Mouse (Mus musculus): Measurements from ENCODE around the gene Hyal1.
"Not testable (repeated sequence)": the region's sequence is repeated elsewhere in the genome, so short reads cannot be mapped to it uniquely, and the experiment has no call there.

The Hyal1 gene

DNA sequence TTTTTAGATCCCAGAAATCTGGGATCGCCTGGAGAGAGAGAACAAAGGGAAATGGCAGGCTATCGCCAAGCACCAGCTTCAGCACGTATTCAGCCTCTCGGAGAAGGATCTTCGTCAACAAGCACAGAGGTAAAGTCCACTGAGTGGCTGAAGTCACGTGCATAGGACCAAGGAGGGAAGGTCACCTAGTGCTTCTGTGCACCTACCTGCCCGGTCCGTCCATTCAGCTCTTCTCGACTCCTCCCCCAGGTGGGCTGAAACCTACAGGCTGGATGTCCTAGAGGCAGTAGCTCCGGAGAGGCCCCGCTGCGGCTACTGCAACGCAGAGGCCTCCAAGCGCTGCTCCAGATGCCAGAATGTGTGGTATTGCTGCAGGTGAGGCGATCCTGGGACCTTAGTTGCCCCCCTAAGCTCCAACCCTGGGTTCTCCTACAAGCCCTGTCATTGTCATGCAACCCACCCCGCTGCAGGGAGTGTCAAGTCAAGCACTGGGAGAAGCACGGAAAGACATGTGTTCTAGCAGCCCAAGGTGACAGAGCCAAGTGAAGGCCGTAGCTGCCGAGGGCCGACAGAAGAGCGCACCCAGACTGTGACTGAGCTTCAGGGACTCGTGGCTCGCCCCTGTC, 26.1 kb upstream of the Hyal1 start:
- DNase-seq (ENCODE audit: low spot score), result no peak

DNA sequence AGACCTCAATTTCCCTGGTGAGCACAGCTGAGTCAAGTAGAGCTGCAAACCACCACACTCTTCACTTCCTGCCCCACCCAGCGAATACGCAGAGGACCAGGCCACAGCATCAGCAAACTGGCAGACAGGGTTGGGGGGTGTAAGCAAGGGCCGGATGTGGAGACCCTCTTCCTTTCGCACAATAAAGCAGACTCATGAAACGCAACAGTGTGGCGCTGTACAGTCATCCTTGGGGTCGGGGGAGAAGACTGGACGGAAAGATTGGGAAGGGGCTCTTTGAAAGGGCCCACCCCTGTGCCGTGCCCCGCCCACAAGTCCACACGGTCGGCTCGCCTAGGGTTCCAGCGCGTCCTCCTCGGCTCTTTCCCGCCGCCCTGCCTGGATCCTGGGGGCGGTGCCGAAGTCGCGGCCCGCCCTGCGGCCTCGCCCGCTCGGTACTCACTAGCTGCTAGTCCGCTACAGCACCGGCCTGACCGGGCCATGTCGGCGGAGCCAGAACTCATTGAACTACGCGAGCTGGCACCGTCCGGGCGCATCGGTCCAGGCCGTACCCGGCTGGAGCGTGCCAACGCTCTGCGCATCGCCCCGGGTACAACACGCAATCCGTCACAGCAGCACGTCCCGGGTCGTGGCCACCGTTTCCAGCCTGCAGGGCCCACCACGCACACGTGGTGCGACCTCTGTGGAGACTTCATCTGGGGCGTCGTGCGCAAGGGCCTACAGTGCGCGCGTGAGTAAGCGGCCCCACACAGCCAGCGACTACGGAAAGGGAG, 25.4 kb upstream of the Hyal1 start, which contains the start of gene Rassf1:
Rassf1 (plus strand) TSS at position 439 of the 773 bp plus-strand sequence.
- DNase-seq (ENCODE audit: low spot score), result no peak

DNA sequence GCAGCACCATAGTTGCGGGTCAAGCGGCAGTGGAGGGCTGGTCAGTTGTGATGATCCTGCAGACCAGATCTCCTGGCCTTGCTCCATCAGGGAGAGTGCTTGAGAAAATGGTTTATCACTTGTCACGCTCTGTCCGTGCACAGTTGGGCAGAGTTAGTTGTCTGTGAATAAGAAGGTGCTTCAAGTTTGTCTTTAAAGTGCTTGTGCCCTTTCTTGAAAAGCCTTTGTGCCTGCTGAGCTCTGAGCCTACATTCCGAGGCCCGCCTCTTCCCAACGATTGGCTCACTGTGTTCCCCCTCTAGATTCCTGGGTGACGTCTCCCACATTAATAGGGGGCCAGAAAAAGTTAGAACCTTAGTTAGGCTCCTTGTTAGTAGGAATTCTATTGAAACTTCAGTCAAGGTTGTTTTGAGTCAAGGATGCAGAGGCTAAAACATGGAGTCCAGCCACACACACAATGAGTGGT, 24.8 kb upstream of the Hyal1 start:
- DNase-seq (ENCODE audit: low spot score), result no peak

- DNase-seq (ENCODE audit: low spot score), result no peak
Measured at GRCm38 (mm10) chr9:107552690-107553393, 23.9 kb upstream of the Hyal1 start.

GRCm38 (mm10) chr9:107553541-107554318, 23.0 kb upstream of the Hyal1 start:
- DNase-seq (ENCODE audit: low spot score), result no peak

DNA sequence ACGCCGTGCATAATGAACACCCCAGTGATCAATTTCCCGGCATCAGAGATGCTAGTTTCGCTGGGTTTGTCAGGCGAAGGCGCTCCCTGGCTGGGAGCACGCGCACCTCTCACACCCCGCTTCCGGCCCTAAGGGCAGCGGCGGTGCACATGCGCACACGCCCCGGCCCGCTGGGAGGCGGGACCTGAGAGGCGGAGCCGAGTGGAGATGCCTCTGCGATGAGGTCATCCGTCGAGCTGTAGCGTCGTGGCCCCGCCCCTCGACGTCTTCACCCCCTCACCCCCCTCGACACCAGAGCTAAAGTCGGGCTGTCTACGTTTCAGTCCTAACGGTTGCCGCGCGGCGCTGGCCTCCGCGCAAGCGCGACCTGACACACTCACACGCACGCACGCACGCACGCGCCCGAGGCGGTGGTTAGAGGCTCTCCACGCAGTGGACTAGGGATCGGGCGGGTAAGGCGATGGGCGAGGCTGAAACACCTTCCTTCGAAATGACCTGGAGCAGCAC, 22.4 kb upstream of the Hyal1 start:
- peak; percentile 97 for DNase-seq (ENCODE audit: low spot score)

GRCm38 (mm10) chr9:107555031-107555457, 21.7 kb upstream of the Hyal1 start:
- DNase-seq (ENCODE audit: low spot score), result peak; percentile 71

- no peak for DNase-seq (ENCODE audit: low spot score)
Measured at GRCm38 (mm10) chr9:107555701-107556100, 21.0 kb upstream of the Hyal1 start.

- no peak for DNase-seq (ENCODE audit: low spot score)
Measured at GRCm38 (mm10) chr9:107556346-107556745, 20.4 kb upstream of the Hyal1 start.

- peak; percentile 96 for DNase-seq (ENCODE audit: low spot score)
Measured at GRCm38 (mm10) chr9:107563029-107563581, 13.6 kb upstream of the Hyal1 start, which contains the start of gene Tusc2. Gene Tusc2 (plus strand): TSS chr9:107563255.

- not testable (repeated sequence) for DNase-seq (ENCODE audit: low spot score)
Measured at GRCm38 (mm10) chr9:107565556-107565955, 11.2 kb upstream of the Hyal1 start.

- DNase-seq (ENCODE audit: low spot score), result peak; percentile 78
Measured at GRCm38 (mm10) chr9:107566041-107566709, 10.6 kb upstream of the Hyal1 start.

DNA sequence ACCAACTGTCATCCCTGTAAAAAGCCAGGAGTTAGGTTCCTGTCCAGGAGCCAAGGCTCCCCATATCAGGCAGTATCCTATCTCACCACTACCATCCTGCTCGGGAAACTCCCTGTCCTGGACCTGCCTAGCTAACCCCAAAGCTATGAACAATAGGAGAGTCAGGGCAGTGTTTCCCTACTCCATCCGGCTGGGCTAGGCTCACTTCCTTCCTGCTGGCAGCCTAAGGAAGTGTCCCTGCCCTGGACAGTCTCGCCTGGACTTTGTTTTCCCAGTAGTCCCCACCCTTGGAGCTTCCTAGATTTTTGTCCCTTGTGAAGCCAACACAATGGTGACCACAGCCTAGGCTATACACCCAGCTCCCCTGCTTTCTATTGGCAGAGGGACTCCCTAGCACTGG, 9.9 kb upstream of the Hyal1 start:
- DNase-seq (ENCODE audit: low spot score), result no peak

- DNase-seq (ENCODE audit: low spot score), result no peak
Measured at GRCm38 (mm10) chr9:107567702-107568319, 8.9 kb upstream of the Hyal1 start, which contains the start of gene Hyal2. Gene Hyal2 (plus strand): TSS chr9:107567945.

- peak; percentile 90 for DNase-seq (ENCODE audit: low spot score)
Measured at GRCm38 (mm10) chr9:107568331-107569261, 8.1 kb upstream of the Hyal1 start.

GRCm38 (mm10) chr9:107569270-107569669, 7.5 kb upstream of the Hyal1 start:
- no peak for DNase-seq (ENCODE audit: low spot score)

DNA sequence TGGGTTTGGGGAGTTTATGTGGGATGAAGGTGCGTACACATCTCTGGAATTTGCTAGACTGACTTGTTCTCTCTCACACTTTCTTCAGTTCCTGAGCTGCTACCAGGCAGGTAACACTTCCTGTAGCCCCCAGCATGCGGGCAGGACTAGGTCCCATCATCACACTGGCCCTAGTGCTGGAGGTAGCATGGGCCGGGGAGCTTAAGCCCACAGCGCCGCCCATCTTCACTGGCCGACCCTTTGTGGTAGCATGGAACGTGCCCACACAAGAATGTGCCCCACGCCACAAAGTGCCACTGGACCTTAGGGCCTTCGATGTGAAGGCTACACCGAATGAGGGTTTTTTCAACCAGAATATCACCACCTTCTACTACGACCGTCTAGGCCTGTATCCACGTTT, 6.7 kb upstream of the Hyal1 start:
- DNase-seq (ENCODE audit: low spot score), result no peak

DNA sequence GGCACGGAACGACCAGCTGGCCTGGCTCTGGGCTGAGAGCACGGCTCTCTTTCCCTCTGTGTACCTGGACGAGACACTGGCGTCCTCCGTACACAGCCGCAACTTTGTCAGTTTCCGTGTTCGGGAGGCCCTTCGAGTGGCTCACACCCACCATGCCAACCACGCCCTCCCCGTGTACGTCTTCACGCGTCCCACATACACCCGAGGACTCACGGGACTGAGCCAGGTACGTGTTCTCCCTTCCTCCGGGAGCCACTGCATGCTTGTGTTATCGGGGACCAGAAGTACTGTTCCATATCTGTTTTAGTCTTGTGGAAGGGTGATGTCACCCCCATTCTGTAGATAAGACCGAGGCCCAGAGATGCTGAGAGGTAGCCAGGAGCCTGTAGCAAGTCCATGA, 5.9 kb upstream of the Hyal1 start:
- no peak for DNase-seq (ENCODE audit: low spot score)

Data from adipocyte (in vitro differentiated cells).